Mouse (Mus musculus) thymus, postnatal 4 days (tissue): ENCODE results near the gene Arid2.
"Not testable (repeated sequence)": the region's sequence is repeated elsewhere in the genome, so short reads cannot be mapped to it uniquely, and the experiment has no call there.

Source experiments
- DNase-seq: peaks from one replicate; pipeline ENCODE4 v3.0.0; 2021

Gene Arid2

GRCm38 (mm10) chr15:96441480-96441879 lies 154.2 kb downstream of the Arid2 start:
- DNase-seq, result not testable (repeated sequence)

- no peak for DNase-seq
Observed at GRCm38 (mm10) chr15:96446785-96447184, 159.5 kb downstream of the Arid2 start.

GRCm38 (mm10) chr15:96448656-96449299 lies 161.5 kb downstream of the Arid2 start:
- DNase-seq, result no peak

- no peak for DNase-seq
Observed at GRCm38 (mm10) chr15:96453346-96453745, 166.0 kb downstream of the Arid2 start.
